Mouse (Mus musculus) lung, postnatal 4 days (tissue): ENCODE measurements at regions not wholly inside any gene's neighbourhood (a gene's known extent, or its start where the extent isn't known, plus 50 kb on each side); places are given as distances from the start of the nearest gene placed in this dataset.

Experiments
- DNase-seq, 2 experiments: peaks; one replicate each; pipeline ENCODE4 v3.0.0; 2021

DNA sequence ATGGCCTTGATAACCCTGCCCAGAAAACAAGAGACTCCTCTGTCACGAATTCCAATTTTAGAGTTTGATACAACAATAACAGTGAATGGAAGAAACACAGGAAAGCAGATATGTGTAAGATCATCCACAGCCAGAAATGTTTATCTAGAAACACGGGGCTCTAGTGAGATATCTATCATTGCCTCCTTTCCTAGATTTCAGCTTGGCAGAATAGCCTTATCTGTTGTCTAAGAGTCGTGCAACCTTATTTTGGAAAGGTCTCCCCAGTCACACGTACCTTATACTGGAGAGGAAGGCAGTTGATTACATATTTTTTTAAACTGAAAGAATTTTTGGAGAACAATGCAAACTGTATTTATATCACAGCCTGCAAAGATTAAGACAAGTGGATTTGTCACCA is 61.6 kb downstream of the Gm10295 start:
- no peak for DNase-seq

DNA sequence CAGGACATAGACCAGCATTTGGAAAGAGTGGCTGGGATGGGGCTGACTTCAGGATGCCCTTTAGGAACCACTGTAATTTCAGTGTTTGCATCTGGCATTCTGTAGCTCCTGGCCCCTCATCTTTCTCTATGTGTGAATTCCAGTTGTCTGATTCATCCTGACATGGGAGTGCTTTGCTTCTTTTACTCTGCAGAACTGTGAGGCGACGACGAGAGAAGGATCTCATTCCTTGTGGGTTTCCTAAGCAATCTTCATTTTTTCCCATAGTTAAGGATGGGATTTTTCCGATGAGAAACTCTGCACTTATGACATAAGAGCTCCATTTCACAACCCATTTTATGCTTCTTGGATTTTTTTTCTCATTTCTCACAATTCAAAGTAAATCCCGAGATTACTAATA is 62.0 kb downstream of the Gm10295 start:
- no peak for DNase-seq

DNA sequence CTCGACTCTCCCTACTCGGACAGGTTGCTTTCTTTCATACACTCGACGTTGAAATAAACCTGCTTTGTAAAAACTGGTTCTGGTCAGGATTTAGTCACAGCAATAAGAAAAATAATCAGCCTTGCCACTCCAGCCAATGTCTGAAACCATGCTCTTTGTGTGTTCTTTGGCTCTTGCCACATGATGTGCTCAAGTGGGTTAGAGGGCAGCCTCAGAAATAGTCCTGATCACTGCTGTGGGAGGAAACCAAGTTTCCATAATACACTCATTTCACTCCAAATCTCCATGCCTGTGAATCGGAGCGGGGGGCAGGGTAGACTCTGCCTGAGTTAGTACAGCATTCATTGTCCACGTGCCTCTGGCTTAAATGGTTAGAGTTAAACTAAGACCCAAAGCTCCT is 63.8 kb downstream of the Gm10295 start:
- DNase-seq, result no peak

DNA sequence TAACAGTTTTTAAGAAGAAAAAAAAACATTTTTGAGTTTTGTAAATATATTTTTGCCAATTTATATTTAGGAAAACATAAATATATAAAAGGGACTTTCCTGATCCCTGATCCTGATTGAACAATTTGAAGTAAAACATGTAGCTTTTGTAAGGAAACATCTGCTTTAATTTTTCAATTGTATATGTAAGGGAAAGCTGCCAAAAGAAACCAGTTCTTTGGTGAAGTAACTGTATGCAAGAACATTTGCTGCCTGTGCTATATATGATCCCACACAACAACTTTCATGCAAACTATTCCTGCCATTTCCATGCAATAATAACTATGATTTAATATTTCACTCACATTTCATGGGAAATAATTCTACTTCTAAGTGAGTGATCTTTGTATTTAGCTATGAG is 67.0 kb downstream of the Gm10295 start:
- DNase-seq, result no peak

DNA sequence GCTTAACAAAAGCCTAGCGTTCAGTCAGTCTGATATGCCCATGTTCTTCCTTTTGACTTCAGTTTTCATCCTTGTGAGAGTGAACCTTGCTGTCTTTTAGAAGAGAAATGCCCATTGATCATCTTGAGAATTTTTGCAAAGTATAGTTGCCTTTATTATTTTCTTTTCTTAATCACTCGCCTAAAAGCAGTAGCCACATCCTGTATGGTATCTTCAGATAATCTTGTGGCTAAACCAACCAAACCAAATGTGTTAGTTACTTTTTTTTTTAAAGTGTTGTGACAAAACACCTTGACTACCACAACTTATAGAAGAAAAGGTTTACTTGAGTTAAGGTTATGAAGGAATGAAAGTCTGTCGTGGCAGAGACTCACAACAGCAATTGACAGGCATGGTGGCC is 67.9 kb downstream of the Gm10295 start:
- DNase-seq, result no peak

DNA sequence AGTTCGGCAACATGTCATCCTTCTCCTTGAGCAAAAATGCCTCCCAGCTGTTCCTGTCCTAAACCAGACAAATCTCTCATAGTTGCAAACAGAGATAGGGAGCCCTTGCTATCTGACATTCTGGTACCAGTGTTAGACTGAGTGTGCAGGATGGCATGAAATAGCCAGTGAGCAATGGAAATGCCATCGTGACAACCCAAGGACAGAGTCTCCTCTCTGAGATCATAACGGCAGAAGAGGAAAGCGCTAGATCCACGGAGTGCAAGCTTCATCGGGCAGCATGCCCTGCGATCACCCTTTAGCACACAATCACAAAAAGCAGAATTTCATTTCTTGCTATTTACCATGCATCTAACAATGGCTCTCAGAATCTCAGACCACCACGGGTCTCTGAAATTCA is 85.2 kb downstream of the Gm10295 start:
- DNase-seq, result no peak

DNA sequence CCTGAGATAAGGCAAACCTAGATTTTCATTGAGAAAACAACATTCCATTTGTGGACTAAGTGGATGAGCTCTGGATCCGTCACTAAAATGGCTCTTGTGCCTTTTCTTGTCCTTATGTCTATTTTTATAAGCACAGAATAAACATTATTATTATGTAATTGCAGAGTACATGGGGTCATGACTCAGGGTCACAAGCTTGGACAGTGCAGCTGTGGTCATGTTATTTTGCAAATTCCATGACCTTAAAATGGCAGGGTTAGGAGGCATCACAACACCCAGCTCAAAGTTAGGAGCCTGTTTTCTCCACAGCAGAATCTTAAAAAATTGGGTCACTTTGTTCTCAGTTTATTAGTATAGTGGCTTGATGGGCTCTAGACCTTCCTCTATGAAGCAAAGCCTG is 87.2 kb downstream of the Gm10295 start:
- no peak for DNase-seq

DNA sequence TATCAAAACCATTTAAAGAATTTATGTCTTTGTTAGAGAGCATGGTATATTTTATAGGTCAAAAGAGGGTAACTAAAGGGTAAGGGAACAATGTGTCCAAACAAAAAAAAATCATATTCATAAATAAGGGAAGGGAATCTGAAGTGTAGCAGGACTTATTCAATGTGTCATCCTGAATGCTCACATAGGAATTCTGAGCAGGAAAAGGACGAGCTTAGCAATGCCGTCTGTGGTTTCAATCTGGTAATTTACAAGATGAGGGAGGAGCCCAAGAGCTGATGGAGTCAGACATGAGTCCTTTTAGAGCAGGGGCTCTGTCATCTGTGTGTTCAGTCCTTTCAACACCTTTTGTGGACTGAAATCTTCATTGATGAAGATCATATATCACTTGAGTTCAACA is 101.6 kb downstream of the Gm10295 start:
- no peak for DNase-seq

DNA sequence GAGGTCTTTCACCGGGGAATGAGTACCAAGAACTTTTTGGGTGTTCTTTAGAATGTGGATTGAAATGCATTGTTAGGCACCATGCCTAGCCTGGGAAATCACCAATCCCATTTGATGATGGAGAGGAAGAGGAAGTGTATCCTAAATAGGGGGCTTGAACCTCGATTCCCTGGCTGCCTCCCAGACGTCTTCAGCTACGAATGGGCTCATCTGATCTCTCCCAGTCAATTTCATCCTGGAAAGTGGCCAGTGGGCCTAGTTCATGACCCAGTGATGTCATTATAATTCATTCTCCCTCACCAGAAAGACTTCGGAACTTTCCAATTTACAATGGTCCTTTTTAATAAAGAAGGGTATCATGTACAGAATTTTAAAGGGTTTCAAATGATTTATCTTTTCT is 102.1 kb downstream of the Gm10295 start:
- DNase-seq, result peak; percentile 24 to 26

DNA sequence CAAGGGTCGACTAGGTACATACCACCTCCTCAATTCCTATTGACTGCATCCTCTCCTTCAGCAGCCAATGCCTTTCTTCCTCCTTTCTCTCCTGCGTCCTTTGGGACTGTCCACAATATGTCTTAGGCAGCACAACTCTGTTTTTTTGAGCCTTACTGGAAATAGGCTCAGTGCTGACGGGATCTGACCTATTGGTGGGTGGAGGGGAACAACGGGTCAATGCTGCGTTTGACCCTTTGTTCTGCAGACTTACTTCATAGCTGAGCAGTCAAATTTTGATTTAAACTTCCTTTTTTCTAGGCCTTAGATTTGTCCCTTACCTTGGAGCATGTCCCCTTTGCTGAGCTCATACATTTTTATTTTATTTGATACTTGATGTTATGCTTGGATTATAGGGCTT is 103.4 kb downstream of the Gm10295 start:
- DNase-seq, result no peak

DNA sequence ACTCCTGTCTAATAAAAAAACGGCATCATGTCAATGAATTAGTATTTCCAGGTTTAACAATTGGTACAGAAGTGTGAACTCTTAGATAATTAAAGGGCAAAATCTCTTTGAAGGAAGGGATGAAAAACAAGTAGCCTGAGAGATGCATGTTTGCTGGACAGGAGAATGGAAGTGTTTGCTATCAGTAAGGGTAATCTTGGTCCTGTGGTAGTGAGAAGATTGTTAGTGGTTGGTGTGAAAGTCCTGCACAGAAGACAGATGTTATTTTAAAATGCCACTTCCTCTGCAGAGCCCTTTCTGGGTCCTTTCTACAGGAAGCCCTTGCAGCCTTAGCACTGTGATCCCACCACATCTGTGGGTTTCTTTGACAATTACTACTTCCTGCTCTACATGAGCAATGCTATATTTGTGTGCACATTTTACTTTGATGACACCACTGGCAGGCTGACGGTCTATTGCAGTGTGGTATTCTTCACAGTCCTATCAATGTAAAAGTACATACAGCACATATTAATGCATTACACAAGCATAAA is 108.8 kb downstream of the Gm10295 start:
- DNase-seq, result no peak

DNA sequence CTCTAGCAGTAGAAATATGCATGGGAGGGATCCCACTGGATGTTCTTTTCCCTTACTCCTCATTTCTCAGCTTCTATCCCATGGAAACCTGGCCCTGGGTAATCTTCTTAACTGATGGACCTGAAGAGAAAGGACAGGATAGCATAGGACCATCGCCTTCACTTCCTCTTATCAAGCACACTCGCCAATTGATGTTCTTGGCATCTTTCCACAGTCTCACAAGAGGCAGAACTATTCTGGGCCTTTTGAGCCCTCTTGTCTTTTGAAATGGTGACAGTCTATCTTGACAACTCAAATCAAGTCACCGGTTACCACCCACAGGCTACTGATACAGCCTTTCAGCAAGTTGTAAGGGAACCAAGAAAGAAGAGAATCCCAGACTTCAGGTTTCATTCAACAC is 112.1 kb downstream of the Gm10295 start:
- DNase-seq, result no peak

DNA sequence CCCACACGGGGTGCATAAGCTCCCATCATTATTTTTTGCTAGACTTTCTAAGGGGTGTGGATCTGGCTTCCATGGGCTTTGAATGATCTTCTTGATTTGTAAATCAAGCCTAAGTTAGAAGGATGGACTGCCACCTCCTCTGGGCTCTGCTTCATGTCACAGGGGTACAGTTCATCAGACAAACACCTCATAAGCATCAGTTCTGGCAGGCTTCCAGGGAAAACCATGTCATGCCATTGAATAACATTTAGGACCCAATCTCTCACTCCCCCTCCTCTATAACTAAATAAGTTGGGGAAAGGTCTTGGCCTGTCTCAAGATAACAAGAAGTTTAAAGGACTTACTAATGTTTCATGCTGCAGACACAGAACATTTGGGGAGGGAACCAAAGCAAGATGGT is 115.0 kb downstream of the Gm10295 start:
- no peak for DNase-seq

DNA sequence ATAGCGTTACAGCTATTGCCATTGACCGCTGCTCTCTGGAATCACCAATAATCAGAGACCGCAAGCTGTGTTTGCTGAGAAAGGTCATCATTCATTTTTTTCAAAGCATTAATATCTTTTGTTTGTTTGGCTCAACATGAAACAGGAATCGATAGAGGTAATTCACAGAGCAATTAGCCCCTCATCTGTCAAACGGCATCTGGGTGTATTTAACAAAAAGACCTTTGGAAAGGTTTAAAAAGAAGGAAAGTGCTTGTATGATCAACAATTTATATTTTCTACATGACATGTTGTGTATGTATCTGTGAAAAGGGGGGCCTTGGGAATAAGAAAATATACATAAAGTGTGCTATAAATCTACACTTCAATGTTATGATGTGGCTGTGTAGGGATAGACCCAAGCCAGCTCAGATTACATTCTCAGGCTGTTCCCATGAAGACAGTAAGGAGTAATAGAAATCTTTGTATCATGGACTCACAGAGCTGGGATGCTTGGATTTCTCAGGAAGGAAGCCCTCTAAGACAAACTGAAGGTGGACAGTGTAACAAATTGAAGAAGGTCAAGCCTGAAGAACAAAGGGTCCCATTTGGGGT is 117.0 kb downstream of the Gm10295 start:
- DNase-seq, result no peak

DNA sequence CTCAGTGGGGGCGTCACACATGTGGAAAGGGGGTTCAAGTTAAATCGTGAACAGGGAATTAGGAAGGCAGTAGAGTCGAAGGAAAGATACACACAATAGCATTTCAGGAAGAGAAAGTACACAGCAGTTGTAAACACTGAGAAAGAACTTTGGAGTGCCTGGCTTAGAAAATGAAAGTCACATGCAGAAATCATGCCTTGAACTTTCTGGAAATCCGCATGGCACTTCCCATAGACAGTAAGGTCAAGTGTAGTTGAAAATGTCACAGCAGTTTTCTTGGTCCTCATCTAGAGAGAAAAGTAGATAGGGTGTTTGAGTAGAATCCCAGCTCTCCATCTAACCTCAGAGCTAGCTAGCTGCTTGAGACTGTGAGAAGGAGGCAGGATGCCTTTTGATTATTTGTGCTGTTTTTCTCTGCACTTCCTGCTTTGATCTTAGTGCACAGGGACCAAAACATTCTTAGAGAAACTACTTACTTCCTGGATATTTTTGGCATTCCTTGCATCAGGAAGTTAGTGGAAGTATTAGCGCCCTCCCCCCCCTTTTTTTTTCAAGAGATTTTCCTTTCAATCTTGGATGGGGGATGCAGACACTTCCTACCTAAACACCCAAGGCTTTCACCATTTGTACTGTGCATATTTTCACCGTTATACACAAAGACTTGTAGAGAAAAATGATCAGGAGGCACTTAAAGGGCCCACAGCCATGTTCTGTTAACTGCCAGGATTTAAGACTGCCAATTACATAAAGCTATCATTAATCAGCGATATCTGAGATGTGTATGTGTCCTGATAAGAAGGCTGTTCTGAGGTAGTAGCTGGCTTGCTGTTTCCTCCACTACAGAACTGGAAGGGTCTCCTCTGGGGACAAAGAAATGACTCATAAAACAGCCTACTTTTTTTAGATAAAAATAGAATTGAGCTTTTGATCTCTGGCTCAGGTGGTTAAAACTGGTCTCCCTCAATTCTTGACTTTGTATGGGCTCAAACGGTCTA is 118.2 kb downstream of the Gm10295 start:
- no peak for DNase-seq

DNA sequence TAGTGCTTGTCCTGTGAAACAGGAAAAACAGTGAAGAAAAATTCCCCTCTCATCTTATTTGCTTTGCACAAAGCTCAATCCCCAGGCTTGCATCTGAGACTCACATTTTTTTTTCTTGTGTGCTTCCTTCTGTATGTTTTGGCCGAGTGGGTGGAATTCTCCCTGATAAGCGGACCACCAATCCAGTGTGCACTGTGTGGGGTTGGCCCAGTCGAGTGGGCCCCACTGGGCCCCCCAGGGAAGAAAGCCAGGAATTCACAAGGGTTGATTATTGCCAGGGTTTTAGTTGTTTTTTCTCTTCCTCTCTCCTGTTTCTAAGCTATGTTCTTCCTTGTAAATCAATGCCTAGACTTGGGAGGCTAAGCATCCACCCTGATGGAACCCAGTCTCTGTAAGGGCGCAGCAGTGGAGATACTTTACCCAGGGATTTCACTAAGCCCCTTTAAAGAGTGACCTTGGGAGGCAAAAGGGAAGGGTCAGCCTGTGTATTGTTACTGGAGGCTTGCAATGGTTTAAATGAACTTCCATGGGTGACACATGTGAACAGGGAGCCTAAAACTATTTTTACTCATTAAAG is 120.3 kb downstream of the Gm10295 start:
- peak in 1 of 2 experiments; percentile 45 for DNase-seq

DNA sequence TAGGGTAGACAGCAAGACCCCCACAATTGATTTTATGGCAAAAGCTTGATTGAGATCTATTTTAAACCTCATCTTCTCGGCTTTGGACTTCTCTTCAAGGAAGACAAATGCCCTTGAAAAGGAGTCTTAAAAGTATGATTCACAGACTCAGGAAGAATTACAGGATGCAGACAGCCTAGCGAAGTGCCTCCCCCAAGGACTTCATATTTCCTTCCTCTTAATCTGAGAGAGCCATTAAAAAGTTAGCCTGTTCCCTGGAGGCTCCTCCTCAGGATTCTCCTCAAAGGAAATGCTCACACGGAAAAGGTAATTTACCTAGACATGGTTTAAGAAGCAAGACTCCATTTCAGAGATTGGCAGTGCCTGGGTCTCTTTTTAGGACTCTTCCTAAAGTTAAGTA is 122.1 kb downstream of the Gm10295 start:
- DNase-seq, result no peak

DNA sequence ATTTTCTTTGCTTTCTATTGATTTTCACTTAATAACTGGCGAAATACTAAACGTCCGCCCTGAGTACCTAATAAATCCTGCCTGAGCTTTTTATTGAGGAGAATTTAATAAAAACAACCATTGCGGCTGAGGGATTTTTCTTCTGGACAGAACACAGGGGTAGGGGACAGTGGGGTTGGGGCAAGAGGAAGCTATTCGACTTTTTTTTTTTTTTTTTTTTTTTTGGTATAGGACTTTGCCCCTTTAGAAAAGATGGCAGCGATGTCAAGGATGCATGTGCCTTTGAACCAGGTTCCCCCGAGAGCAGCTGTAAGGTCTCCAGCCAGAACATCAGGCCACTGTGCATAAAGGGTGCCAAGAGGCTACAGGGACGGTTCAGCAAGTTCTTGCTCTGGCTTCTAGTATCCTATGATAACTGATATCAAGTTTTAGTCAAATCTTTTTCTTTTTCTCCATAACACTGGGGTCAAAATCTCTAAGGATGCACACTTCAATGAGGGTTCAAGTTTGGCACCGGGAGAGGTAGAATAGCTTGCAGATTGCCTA is 126.9 kb downstream of the Gm10295 start:
- no peak for DNase-seq

DNA sequence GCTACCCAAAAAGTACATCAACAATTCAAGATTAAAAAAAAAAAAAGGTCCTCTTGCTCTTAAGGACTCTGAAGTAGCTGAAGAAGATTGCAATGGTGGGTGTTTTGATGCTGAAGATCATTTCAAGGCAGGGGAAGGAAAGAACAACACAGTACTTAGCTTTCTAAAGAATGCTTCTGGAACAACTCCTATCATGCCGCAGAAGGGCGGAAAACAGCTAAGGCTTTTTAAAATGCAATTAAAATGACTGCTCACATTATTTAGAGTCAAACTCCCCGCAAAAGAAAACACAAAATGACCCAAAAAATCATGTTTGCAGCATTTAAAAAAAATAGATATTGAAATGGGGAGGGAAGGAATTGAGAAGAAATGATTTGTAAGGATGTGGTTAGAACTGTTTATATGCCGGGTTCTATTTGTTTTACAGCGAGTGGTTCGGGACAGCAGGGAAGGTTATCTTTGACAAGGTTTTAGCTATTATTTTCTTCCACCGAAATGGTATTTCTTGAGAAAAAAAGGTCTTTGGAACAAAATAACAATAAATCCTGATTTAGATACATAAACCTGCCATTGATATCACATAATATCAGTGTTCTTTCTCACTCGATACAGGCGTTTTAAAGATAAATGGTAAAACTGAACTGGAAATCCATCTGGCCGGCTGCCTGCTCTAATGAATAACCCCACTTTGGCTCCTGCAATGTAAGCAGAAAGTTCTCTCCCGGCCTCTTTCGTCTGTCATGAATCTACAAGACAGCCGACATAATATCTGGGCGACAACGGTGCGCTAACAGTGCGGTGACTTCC is 127.6 kb downstream of the Gm10295 start:
- DNase-seq, result peak in 1 of 2 experiments; percentile 30

DNA sequence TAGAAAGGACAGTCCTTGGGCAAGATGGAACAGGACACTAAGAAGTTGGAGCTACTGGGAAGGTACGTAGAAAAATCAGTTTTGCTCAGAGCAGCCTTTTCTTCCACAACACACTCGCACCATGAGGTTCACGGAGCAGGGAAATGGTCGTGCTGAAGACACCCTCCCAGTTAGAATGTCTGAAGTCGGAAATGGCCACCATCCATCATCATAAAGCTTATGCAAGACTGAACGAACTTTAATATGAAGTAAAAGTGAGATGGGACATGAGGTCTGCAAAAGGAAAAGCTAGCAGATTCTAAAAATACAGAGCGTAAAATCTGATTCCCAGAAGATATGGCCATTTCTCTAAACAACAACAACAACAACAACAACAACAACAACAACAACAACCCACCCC is 133.9 kb downstream of the Gm10295 start:
- DNase-seq, result peak in 1 of 2 experiments; percentile 32

DNA sequence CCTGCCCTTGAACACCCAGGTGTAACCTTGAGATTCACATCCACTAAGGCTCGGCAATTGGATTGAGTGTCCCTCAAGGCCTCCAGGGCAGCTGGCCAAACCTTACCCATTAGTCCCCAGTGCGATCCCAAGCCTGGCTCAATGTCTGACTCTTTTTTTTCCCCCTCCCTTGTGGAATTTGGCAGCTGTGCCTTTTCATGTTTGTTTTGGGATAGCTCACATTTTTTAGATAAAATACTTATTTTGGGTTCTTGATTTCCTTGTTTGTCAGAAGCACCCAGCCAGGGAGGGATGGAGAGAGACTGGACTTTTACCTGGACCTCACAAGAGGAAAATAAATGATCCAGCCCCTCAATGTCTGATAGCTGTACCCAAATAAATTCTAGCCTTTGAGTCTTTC is 134.5 kb downstream of the Gm10295 start:
- DNase-seq, result peak; percentile 65 to 82

DNA sequence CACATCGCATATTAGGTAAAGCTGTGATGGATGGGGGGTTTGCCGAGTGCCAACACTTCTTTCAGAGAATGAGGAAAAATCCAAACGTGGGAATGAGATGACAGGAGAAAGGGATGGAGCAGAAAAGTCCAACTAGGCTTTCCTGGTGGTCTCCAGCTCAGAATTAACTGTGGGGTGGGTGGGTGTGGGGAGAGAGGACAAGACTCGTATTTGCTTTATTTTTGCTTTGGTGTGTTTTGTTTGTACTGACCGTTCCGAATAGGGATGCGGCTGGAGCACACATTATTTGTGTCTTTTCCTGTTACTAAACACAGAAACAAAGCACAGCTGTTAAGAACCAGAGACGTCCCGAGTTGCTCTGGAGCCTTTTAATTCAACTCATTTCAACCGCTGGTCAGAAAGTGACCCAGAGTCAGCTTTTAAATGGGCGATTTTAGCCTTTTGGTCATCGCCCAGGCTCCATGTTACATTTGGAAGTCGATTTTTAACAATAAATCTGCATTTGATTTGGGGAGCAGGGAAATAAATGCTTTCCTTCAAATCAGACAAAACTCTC is 136.7 kb downstream of the Gm10295 start:
- no peak for DNase-seq
